Mouse (Mus musculus): ENCODE data around the gene Arhgap27.

- TF ChIP-seq MAX (IDR thresholded peaks at IDR 0.05; ENCODE audit: low read depth), result no peak
- TF ChIP-seq E2F4 (IDR thresholded peaks at IDR 0.05; ENCODE audit: insufficient read depth), result no peak
- no peak for TF ChIP-seq POLR2A (IDR thresholded peaks at IDR 0.05; ENCODE audit: insufficient read length, low read depth)
- no peak for TF ChIP-seq MYOG (IDR thresholded peaks at IDR 0.05; ENCODE audit: control insufficient read depth in 1 of 3, insufficient read depth in 1 of 3, insufficient read length in 2 of 3, low read depth in 2 of 3)
- no peak for TF ChIP-seq REST (IDR thresholded peaks at IDR 0.05; ENCODE audit: insufficient read depth, insufficient read length)
- TF ChIP-seq TCF12 (IDR thresholded peaks at IDR 0.05; ENCODE audit: insufficient read depth, poor library complexity, severe bottlenecking), result no peak
- TF ChIP-seq SRF (IDR thresholded peaks at IDR 0.05; ENCODE audit: control insufficient read depth, insufficient read length, low read depth), result no peak
- TF ChIP-seq TCF3 (IDR thresholded peaks at IDR 0.05; ENCODE audit: insufficient read length, low read depth), result no peak
Measured at GRCm38 (mm10) chr11:103360661-103361081, 2.8 kb downstream of the Arhgap27 start.

Data from myocyte (in vitro differentiated cells).